Mouse (Mus musculus) ES-CJ7 (cell line): ENCODE measurements around the gene Ppm1g.

ENCODE experiments used
- DNase-seq: peaks from one replicate; pipeline ENCODE4 v3.0.0; 2011; ENCODE audit warnings: low read depth, low spot score

Ppm1g gene

DNA sequence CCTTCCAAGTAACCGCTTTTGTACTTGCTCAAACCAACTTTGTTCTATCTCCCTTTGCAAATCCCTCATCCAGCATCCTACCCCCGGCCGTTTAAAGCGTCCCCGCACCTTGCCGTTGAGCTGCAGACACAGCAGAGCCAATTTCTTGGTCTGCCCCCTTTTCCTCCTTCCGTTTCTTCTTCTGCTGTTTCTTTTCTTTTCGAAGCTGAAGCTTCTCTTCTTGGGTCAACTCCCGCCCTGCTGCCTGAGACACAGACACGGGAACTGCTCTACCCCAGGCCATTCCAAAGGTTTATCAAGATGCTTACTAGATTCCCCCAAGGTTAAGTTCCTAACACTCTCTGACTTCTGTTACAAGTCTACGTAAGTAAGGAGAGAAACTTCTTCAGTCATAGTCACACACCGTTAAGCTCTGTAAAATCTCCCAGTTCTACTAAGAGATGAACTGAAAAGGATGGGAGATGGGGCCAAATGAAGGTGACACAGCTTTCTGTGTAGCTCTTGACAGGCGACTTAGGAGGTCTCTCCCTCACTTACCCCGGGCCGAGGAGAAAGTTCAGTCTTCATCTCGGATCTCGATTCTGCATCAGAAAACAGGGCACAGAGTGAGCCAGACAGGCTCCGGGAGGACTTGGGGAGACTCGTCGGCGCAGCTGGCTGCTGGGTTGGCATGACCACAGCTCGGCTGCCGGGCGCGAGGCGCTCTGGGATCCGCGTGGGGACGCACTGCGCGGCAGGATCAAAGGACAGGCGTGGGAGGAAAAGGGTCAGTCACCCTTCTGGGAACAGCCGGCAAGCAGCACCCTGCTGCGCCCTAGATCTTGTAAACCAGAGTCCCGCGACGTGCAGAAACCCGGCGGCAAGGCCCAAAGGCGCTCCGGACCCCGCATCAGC is 28.2 kb downstream of the Ppm1g start:
- DNase-seq: no peak

GRCm38 (mm10) chr5:31190201-31190600 is 30.3 kb downstream of the Ppm1g start:
- DNase-seq: peak; percentile 55

GRCm38 (mm10) chr5:31188223-31188840 is 32.2 kb downstream of the Ppm1g start:
- DNase-seq: peak; percentile 76

- no peak for DNase-seq
These were observed 36.8 kb downstream of the Ppm1g start for GRCm38 (mm10) chr5:31183678-31184077.

- no peak for DNase-seq
These were observed 39.2 kb downstream of the Ppm1g start for GRCm38 (mm10) chr5:31181183-31181770.

DNA sequence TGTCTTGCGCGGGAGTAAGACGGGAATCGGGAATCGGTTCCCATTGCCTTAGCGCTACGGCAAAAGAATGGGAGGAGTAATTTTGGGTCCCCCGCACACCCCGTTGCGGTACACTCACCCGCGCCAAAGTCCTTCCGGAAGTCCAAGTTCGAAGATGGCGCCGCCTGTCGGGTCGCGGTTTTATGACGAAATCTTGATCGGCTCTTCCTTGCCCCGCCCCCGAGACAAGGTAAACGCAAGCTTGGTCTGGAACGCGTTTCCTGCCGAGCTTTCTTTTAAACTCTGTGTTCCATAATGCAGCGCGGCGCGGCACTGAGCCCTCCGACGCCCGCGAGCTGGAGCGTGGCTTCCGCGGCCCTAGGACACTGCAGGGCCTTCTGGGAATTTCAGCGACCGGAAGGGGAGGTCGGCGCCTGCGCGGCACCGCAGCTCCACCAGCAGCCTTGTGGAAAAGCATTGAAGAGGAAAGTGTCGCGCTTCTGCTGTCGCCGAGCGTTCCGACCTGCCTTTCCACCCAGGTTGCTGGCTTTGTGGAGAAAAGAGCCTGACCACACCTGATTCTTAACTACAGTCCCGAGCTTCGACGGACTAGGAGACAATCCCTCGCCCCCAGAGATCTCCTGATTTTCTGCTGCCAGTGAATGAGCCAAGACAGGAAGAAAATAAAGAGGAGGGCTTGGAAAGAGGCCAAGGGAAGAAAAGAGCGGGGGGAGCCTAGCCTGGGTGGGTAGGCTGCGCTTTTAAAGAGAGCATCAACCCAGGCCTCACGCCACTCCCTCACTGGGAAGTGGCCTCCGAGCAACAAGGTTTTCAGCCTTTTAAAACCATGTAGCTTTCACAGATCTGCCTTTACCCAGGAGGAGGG is 40.5 kb downstream of the Ppm1g start, which contains the start of the genes Gm29609 and Gtf3c2:
Gm29609 (minus strand) TSS at position 146 of the 865 bp plus-strand sequence.
Gtf3c2 (minus strand) TSS at position 379 of the 865 bp plus-strand sequence.
- DNase-seq: peak; percentile 97

GRCm38 (mm10) chr5:31179301-31179765 is 41.2 kb downstream of the Ppm1g start:
- peak; percentile 78 for DNase-seq

DNA sequence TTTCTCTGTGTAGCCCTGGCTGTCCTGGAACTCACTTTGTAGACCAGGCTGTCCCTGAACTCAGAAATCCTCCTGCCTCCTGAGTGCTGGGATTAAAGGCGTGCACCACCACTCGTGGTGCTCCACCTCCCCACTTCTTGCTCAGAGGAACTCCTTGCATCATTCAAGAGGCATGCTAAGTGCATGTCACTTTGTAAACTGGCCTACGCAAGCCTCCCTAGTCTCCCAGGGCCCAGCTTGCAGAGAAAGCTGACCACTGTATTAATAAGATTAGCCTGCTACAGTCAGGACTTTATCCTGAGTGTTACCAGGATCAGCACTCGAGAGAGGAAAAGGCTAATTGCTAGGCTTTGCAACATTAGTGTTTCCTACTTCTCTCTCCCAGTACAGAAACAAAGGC is 51.9 kb downstream of the Ppm1g start:
- DNase-seq: no peak

- DNase-seq: no peak
These were observed 55.6 kb downstream of the Ppm1g start for GRCm38 (mm10) chr5:31164878-31165277.

GRCm38 (mm10) chr5:31162462-31162861 is 58.0 kb downstream of the Ppm1g start:
- no peak for DNase-seq

DNA sequence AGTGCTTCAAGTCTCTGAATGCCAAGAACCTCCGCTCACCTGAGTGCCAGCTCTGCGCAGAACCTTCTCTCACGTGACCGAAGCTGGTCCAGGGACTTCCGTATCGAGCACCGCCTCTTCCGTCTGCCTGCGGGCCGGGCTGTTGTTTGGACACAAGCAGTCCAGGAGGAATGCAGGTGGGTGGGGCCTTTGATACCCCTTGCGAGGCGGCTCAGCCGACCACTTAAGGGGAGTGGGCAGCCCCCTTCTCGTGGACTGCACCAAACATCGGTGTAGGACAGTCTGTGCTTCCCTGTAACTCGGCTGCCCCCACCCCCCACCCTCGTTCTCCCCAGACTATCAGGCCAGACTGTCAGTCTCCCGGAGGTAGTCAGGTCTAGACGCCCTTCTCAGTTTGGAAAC is 66.3 kb downstream of the Ppm1g start, which contains the start of gene Mpv17:
Mpv17 (minus strand) TSS at position 100 of the 402 bp plus-strand sequence.
- DNase-seq: peak; percentile 92

GRCm38 (mm10) chr5:31153516-31154151 is 66.9 kb downstream of the Ppm1g start:
- no peak for DNase-seq
